Mouse (Mus musculus) mesoderm, embryonic 11.5 days (tissue): ENCODE measurements around the gene Ccdc187.

Experiments
- DNase-seq: peaks from one replicate; pipeline ENCODE4 v3.0.0-alpha.2; 2012; ENCODE audit warnings: low read depth, low spot score

The Ccdc187 gene

GRCm38 (mm10) chr2:26294457-26294856 lies at the start of gene Ccdc187:
Gene Ccdc187 (minus strand): TSS chr2:26294557.
- DNase-seq = no peak

- DNase-seq = no peak
Observed at GRCm38 (mm10) chr2:26342609-26343490, 48.5 kb upstream of the Ccdc187 start.

DNA sequence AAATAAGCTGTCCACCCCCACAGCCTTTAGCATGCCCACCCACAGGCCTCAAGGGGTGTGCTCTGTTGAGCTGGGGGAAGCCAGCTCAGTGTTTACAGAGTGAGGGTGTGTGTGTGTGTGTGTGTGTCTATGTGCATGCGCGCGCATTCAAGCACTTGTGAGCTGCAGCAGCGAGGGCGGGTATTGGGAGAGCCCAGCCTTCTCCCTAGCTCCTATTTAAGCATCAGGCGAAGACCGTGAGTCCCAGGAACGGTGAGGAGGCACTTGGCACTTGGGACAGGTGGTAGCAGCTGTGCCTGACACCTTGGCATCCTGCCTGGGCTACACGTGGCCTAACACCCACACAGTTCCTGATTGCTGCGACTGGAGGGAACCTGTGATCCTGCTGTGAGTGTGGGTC lies 47.7 kb upstream of the Ccdc187 start:
- no peak for DNase-seq

GRCm38 (mm10) chr2:26341510-26341981 lies 47.2 kb upstream of the Ccdc187 start:
- no peak for DNase-seq

- no peak for DNase-seq
Observed at GRCm38 (mm10) chr2:26339204-26339551, 44.8 kb upstream of the Ccdc187 start.

DNA sequence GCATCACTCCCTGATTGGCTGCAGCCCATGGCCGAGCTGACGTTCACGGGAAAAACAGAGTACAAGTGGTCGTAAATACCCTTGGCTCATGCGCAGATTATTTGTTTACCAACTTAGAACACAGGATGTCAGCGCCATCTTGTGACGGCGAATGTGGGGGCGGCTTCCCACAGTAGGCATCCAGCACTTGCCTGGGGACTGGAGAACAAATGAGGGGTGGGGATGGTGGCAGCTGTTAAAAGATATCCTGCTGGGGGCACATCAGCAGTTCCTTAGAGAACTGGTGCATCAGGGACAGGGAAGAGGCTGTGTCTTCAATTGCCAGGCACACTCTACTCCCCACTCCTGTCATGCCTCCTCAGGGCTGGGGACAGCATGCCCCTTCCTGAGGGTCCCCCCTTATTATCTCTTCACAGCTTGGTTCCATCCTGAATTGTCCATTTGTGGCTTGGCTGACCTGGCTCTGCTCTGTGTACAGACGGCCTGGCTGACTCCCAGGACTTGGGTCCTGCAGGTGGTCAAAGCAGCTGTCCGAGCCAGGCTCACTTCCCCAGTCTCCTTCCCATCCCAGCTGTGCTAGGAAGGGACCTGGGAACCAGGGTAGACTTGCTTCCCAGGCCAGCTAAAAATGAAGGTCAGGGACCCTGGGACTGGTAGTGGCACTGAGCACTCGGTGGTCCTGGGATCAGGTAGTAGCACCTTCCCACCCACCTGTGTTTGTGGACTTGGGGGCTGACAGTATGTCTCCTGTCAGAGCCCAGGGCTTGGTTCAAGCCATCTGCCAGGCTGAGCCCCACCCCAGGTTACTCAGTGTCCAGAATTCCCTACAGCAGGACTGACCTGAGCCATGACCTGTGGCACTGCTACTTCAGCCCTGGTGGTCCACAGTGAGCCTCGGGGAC lies 44.2 kb upstream of the Ccdc187 start:
- no peak for DNase-seq

DNA sequence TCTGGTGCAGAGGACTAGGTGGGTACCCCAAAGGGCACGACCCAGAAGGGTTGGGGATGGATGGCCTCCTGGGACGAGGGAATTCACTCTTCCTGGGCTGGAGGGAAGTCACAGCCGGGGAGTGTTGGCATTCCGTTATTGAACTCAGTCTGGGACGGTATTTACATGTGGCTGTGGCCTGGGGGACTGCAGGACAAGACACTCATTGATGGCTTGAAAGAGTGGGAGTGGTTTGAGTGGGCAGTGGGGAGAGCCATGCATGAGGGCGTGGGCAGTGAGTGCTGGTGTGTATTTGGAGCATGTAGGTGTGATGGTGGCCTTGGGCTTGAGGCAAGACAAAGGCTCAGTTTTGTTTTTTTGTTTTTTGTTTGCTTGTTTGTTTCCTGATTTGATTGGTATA lies 36.3 kb upstream of the Ccdc187 start:
- no peak for DNase-seq

GRCm38 (mm10) chr2:26330056-26330468 lies 35.7 kb upstream of the Ccdc187 start:
- DNase-seq = no peak

DNA sequence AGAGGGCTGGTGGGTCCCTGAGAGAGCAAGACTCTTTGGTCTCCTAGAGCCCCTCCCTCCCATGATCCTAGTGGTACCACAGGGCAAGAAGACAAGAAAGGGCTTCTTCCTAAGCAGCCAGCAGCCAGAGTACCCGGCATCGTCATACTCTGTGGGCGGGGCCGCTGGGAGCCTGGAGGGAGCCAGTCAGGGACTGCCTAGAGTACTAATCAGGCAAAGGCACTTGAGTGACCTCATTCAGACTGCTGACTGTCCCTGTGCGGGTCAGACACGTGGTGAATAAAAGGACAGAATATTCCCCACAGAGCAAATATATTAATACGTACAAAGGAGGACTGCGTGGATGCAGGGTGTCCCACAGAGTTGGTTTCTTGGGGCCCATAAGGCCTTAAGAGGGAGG lies 35.0 kb upstream of the Ccdc187 start:
- no peak for DNase-seq

DNA sequence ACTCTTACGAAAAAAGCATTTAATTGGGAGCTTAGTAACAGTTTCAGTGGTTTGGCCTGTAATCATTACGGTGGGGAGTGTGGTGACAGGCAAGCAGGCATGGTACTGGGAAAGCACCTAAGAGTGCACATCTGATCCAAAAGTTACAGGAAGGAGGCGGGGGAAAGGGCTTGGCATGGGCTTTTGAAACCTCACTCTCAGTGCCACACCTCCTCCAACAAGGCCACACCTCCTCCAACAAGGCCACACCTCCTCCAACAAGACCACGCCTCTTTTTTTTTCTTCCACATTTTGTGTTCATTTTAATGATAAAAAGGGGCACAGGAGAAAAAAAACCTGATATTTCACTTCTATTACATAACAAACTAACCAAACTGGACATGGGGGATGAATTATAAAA lies 33.5 kb upstream of the Ccdc187 start:
- no peak for DNase-seq

GRCm38 (mm10) chr2:26325386-26326181 lies 31.2 kb upstream of the Ccdc187 start:
- DNase-seq = peak; percentile 76

- DNase-seq = no peak
Observed at GRCm38 (mm10) chr2:26324917-26325316, 30.6 kb upstream of the Ccdc187 start.

- DNase-seq = no peak
Observed at GRCm38 (mm10) chr2:26323589-26324325, 29.4 kb upstream of the Ccdc187 start.

DNA sequence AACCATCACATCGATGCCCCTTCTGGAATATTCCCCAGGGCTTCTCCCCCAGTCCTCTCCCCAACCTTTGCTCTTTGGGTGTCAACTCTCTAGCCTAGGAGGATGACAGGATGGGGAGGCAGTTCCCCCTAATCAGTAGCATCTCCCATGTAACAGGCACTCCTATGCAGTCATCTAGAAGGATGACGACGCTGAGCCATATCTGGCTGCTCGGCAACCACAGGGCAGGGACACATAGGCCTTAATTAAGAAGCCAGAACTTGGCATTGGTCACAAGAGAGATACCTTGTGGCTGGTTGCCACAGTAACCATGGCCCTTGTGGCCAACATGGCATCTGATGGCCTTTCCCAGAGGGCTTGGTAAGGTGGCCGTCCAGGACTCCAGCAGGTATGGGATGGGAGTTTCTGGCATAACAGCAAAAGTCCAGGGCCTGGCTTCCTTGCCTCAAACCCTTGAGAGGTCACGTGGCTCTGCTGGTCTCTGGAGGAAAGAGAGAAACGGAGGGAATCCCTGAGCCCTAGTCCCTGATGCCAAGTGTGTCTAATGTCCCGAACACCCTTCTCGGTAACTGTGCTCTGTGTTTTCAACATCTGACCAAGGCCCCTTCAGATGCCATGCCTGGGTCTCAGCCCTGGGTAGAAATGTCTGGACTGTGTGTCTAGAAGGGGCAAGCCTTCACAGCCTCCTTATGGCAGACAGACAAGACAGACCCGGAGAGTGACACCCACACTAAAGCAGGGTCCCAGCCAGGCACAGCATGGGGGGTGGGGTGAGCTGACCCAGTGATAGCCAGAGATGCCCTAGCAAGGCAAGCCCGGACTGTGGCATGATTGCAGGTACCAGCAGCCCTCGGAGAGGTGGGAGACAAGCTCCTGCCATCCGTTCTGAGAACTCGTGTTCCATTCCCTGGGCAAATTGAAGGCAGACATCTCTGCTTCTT lies 26.2 kb upstream of the Ccdc187 start:
- DNase-seq = no peak

DNA sequence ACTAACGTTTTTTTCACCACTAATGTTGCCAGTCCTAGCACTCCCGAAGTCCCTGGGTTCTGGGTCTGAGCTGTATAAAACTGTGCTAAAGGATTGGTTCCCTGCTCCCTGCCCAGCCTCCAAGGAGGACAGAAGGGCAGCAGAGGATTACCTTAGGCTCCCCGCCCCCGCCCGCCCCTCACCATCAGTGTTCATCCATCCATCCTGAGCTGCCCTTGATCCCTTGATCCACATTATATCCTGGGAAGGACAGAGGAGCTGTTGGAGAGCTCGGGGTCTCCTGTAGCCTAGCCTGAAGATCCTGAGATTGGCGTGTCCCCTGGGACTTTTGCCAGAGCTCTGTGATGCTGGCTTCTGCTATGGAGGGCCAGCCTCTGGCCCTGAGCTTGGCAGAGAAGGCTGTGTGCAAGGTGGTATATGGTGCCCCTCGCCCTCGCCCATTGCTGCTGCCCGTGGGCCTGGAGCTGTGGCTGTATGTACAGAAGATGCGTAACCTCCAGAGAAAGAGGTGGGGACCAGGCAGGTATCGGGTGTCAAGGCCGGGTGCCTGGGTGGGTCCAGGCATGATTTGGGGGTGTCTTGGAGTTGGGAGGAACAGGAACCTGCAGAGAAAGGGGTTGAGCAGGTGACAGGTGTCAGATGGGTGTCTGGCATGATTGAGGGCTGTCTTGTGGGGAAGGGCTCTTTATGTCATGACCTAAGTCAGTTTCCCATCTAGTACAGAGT lies 25.3 kb upstream of the Ccdc187 start:
- no peak for DNase-seq

DNA sequence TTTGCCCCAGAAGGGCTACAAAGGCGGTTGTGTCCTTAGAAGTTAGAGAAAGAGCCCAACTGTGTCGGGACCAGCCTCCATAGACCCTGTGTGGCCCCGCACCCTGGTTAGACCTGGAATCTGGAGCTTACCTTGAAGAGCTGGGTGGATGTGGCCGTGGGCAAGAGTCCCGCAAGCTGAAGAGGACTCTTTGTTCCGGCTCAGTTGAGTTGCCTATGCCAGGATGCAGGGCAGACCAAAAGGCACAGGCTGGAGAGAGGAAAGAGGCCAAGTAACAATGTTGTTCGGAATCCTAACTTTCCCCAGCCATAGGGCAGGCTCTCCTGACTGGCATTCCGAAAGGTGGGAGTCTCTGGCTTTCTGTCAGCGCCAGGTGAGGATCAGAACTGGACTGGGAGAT lies 24.8 kb upstream of the Ccdc187 start:
- DNase-seq = no peak

- DNase-seq = no peak
Observed at GRCm38 (mm10) chr2:26317991-26318672, 23.8 kb upstream of the Ccdc187 start.

DNA sequence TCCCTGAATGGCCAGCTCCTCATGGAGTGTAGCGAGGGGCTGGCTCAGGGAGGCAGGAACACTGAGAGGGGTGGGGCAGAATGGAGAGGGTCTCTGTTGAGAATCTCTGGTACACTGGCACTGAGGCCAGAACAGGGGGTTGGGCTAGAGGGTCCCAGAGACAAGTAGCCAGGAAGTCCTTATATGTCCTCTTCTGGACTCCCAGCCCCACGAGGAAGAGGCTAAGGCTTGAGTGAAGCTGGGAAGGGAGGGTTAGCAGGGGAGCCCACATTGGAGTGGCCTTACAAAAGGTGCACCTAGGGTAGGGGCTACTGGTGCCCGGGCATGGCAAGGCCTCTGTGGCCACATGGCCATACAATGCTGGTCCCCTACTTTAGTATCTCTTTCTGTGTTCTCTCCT lies 23.0 kb upstream of the Ccdc187 start:
- DNase-seq = no peak
